Mouse (Mus musculus) neural tube, embryonic 11.5 days (tissue): ENCODE measurements at regions not wholly inside any gene's neighbourhood (a gene's known extent, or its start where the extent isn't known, plus 50 kb on each side); places are given as distances from the start of the nearest gene placed in this dataset.
A peak's percentile ranks its signal among the peaks of the same experiment; 100 is the strongest.

ENCODE experiments used
- ATAC-seq: fragments of 200-750 bp; cut with Nextera tagmentation; 2 replicates; pipeline ENCODE4 v1.8.0; 2017; ENCODE audit warnings: moderate number of reproducible peaks, mild to moderate bottlenecking, moderate TSS enrichment, moderate library complexity; ENCODE audit not compliant: insufficient read depth, low FRiP score, low TSS enrichment
- DNase-seq: peaks from one replicate; pipeline ENCODE4 v3.0.0-alpha.2; 2015; ENCODE audit warnings: low spot score
- H3K27ac ChIP-seq: fragments of 300-500 bp; sonication (generic); 2 replicates; pipeline ENCODE4 v1.5.1; 2014; ENCODE audit warnings: low read depth, mild to moderate bottlenecking, low read length
- H3K27me3 ChIP-seq: fragments of 300-500 bp; sonication (generic); 2 replicates; pipeline ENCODE4 v1.6.1; 2014; ENCODE audit warnings: mild to moderate bottlenecking, low read length, mixed read lengths; ENCODE audit not compliant: control insufficient read depth, insufficient read depth
- H3K36me3 ChIP-seq: fragments of 300-500 bp; sonication (generic); 2 replicates; pipeline ENCODE4 v1.6.1; 2014; ENCODE audit warnings: mild to moderate bottlenecking, low read length, moderate library complexity, mixed read lengths; ENCODE audit not compliant: control insufficient read depth, insufficient read depth
- H3K4me1 ChIP-seq: fragments of 300-500 bp; sonication (generic); 2 replicates; pipeline ENCODE4 v1.6.1; 2014; ENCODE audit warnings: low read length, mixed read lengths; ENCODE audit not compliant: control insufficient read depth, insufficient read depth
- H3K4me2 ChIP-seq: fragments of 300-500 bp; sonication (generic); 2 replicates; pipeline ENCODE4 v1.6.1; 2014; ENCODE audit warnings: low read depth, mild to moderate bottlenecking, moderate library complexity
- H3K4me3 ChIP-seq: fragments of 300-500 bp; sonication (generic); 2 replicates; pipeline ENCODE4 v1.5.1; 2014; ENCODE audit warnings: low read depth, low read length
- H3K9ac ChIP-seq: fragments of 300-500 bp; sonication (generic); 2 replicates; pipeline ENCODE4 v1.6.1; 2014; ENCODE audit warnings: mild to moderate bottlenecking, low read length
- H3K9me3 ChIP-seq: fragments of 300-500 bp; sonication (generic); 2 replicates; pipeline ENCODE4 v1.6.1; 2016; ENCODE audit warnings: low read length; ENCODE audit not compliant: control insufficient read depth
- WGBS: fragments of 180-500 bp; shearing (Covaris S2); extraction: QIAGEN DNeasy Blood & Tissue Kit; methylation state at CpG from one replicate; pipeline ENCODE4 v1.1.7; 2014; 5-methylcytosine and 5-hydroxymethylcytosine counted together

GRCm38 (mm10) chr13:59363428-59363827 is 221.6 kb downstream of the Agtpbp1 start:
- no peak overlapping the region for H3K4me2 ChIP-seq
- ATAC-seq (no peak), DNase-seq (no peak)
- no peaks in the 10 kb centered on the region for H3K36me3 ChIP-seq
- no peak overlapping the region for H3K27ac ChIP-seq
- no peaks in the 10 kb centered on the region for H3K9me3 ChIP-seq
- H3K27me3 ChIP-seq = no peaks in the 10 kb centered on the region
- 79% methylated on average over 10 of the region's 10 CpGs for WGBS
- H3K9ac ChIP-seq = no peak overlapping the region
- H3K4me1 ChIP-seq = no peaks in the 10 kb centered on the region
- no peak overlapping the region for H3K4me3 ChIP-seq

- Histone ChIP-seq H3K4me1 (no peaks in the 10 kb centered on the region), H3K4me3 (no peak overlapping the region), H3K27ac (no peak overlapping the region), H3K9ac (no peak overlapping the region), H3K9me3 (no peaks in the 10 kb centered on the region), H3K4me2 (no peak overlapping the region), H3K27me3 (no peaks in the 10 kb centered on the region), H3K36me3 (no peaks in the 10 kb centered on the region)
- 89% methylated on average over 7 of the region's 7 CpGs for WGBS
- ATAC-seq (no peak), DNase-seq (no peak)
Measured at GRCm38 (mm10) chr13:59361323-59361722, 223.7 kb downstream of the Agtpbp1 start.

- no peaks in the 10 kb centered on the region for H3K9me3 ChIP-seq
- H3K36me3 ChIP-seq = no peaks in the 10 kb centered on the region
- H3K4me2 ChIP-seq = no peak overlapping the region
- ATAC-seq (no peak), DNase-seq (no peak)
- WGBS = 85% methylated on average over 3 of the region's 3 CpGs
- no peak overlapping the region for H3K27ac ChIP-seq
- no peak overlapping the region for H3K9ac ChIP-seq
- H3K4me3 ChIP-seq = no peak overlapping the region
- no peaks in the 10 kb centered on the region for H3K27me3 ChIP-seq
- H3K4me1 ChIP-seq = no peaks in the 10 kb centered on the region
Measured at GRCm38 (mm10) chr13:59360026-59360425, 225.0 kb downstream of the Agtpbp1 start.

- ATAC-seq (no peak), DNase-seq (no peak)
- Histone ChIP-seq H3K9me3 (no peaks in the 10 kb centered on the region), H3K27me3 (no peaks in the 10 kb centered on the region), H3K36me3 (no peaks in the 10 kb centered on the region), H3K27ac (no peak overlapping the region), H3K4me1 (no peaks in the 10 kb centered on the region), H3K4me3 (no peak overlapping the region), H3K4me2 (no peak overlapping the region), H3K9ac (no peak overlapping the region)
- 78% methylated on average over 3 of the region's 3 CpGs for WGBS
Measured at GRCm38 (mm10) chr13:59358421-59358820, 226.6 kb downstream of the Agtpbp1 start.

GRCm38 (mm10) chr13:59351461-59351860 is 233.6 kb downstream of the Agtpbp1 start:
- Histone ChIP-seq H3K27ac (no peak overlapping the region), H3K4me2 (no peak overlapping the region), H3K4me1 (no peaks in the 10 kb centered on the region), H3K36me3 (no peaks in the 10 kb centered on the region), H3K9ac (no peak overlapping the region), H3K4me3 (no peak overlapping the region), H3K9me3 (no peaks in the 10 kb centered on the region), H3K27me3 (no peaks in the 10 kb centered on the region)
- DNase-seq = peak; percentile 48
- 58% methylated on average over 6 of the region's 6 CpGs for WGBS
- ATAC-seq = no peak

GRCm38 (mm10) chr13:59350613-59351150 is 234.3 kb downstream of the Agtpbp1 start:
- H3K27ac ChIP-seq = no peak overlapping the region
- DNase-seq (no peak), ATAC-seq (no peak)
- no peak overlapping the region for H3K4me2 ChIP-seq
- no peaks in the 10 kb centered on the region for H3K36me3 ChIP-seq
- H3K9ac ChIP-seq = no peak overlapping the region
- no peak overlapping the region for H3K4me3 ChIP-seq
- H3K9me3 ChIP-seq = no peaks in the 10 kb centered on the region
- no peaks in the 10 kb centered on the region for H3K4me1 ChIP-seq
- no peaks in the 10 kb centered on the region for H3K27me3 ChIP-seq
- WGBS = 52% methylated on average over 7 of the region's 7 CpGs

GRCm38 (mm10) chr13:59348510-59348909 is 236.5 kb downstream of the Agtpbp1 start:
- no peaks in the 10 kb centered on the region for H3K4me1 ChIP-seq
- H3K9ac ChIP-seq = no peak overlapping the region
- no peak overlapping the region for H3K27ac ChIP-seq
- ATAC-seq = no peak
- H3K4me2 ChIP-seq = no peak overlapping the region
- H3K9me3 ChIP-seq = no peaks in the 10 kb centered on the region
- DNase-seq = no peak
- H3K4me3 ChIP-seq = no peak overlapping the region
- H3K27me3 ChIP-seq = no peaks in the 10 kb centered on the region
- H3K36me3 ChIP-seq = no peaks in the 10 kb centered on the region

- ATAC-seq = no peak
- H3K27me3 ChIP-seq = no peaks in the 10 kb centered on the region
- no peak overlapping the region for H3K4me3 ChIP-seq
- H3K9ac ChIP-seq = no peak overlapping the region
- no peaks in the 10 kb centered on the region for H3K4me1 ChIP-seq
- WGBS = 75% methylated on average over 13 of the region's 13 CpGs
- no peak overlapping the region for H3K4me2 ChIP-seq
- H3K36me3 ChIP-seq = no peaks in the 10 kb centered on the region
- H3K9me3 ChIP-seq = no peaks in the 10 kb centered on the region
- no peak overlapping the region for H3K27ac ChIP-seq
- DNase-seq = no peak
Measured at GRCm38 (mm10) chr13:59341871-59342270, 243.2 kb downstream of the Agtpbp1 start.

GRCm38 (mm10) chr13:59338436-59338835 is 246.6 kb downstream of the Agtpbp1 start:
- Histone ChIP-seq H3K9ac (no peak overlapping the region), H3K4me1 (no peaks in the 10 kb centered on the region), H3K27me3 (no peaks in the 10 kb centered on the region), H3K27ac (no peak overlapping the region), H3K4me3 (no peak overlapping the region), H3K9me3 (no peaks in the 10 kb centered on the region), H3K36me3 (no peaks in the 10 kb centered on the region), H3K4me2 (no peak overlapping the region)
- ATAC-seq = no peak
- 94% methylated on average over 9 of the region's 9 CpGs for WGBS
- DNase-seq = no peak
